Mouse (Mus musculus): ENCODE data around the gene Usp7. TPM values are rescaled to one million over a fixed set of nuclear protein-coding genes. Genes with fewer than 3 reads are reported as not detected.
A peak's percentile ranks its signal among the peaks of the same experiment; 100 is the strongest.

Usp7 gene
- polyA plus RNA-seq, 1 experiment from 2014 or later, result 45.4 TPM

DNA sequence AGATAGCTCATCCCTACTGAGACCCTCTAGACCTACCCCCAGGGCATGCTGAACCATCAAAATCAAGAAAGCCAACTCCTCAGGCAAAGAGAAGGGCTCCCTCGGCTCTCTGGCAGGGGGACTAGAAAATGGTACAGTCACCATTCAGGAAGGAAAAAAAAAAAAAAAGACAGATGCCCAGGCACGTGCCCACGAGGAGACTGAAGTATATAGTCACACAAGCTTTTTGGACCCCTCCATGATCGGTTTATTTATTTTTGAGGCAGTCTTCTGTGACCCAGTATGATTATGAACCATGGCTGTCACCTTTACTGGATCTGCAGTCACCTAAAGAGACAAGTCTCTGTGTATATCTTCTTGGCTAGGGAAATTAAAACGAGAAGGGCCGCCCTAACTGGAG is 118.8 kb downstream of the Usp7 start:
- Histone ChIP-seq H3K27ac (ENCODE audit: low read depth) (no peak overlapping the region), H3K4me3 (ENCODE audit: low read depth, low read length) (no peak overlapping the region), H3K9me3 (ENCODE audit: control insufficient read depth, low read length) (no peaks in the 10 kb centered on the region), H3K4me1 (replicated peaks; ENCODE audit: control insufficient read depth, insufficient read depth, low read length) (peaks cover 17% of the 10 kb centered on the region), H3K9ac (ENCODE audit: low read length) (no peak overlapping the region), H3K27me3 (replicated peaks; ENCODE audit: control insufficient read depth, insufficient read depth, low read length) (no peaks in the 10 kb centered on the region), H3K4me2 (ENCODE audit: low read length) (no peak overlapping the region), H3K36me3 (ENCODE audit: control insufficient read depth, insufficient read depth, low read length) (0 out of 2 replicates have a peak, but pooled peaks cover 4% of the 10 kb centered on the region)
- no peak for ATAC-seq (replicated peaks; ENCODE audit: low FRiP score, low TSS enrichment, low read depth)
- DNase-seq (ENCODE audit: low spot score), result no peak
- WGBS, result 71% methylated on average over 6 of the region's 6 CpGs

- no peak overlapping the region for H3K9ac ChIP-seq (ENCODE audit: low read length)
Observed at GRCm38 (mm10) chr16:8672811-8673210, 119.3 kb downstream of the Usp7 start.

DNA sequence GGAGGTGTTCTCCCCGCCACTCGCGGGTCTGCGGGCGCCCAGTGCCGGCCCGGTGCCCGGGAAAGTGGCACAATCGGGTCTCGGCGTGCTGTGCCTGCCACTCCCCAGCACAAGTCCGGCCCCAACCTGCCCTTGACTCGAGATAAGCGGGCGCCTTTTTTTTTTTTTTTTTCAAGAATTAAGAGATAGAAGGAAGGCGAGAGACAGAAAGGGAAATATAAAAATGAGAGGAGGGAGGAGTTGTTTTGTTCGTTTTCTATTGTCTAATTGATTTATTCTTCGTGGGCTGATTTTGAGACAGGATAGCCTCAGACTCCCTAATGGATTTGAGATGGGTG is 119.8 kb downstream of the Usp7 start:
- H3K4me1 ChIP-seq (replicated peaks; ENCODE audit: control insufficient read depth, insufficient read depth, low read length), result peaks cover 27% of the 10 kb centered on the region
- peak overlapping the region; percentile 57 for H3K4me3 ChIP-seq (ENCODE audit: low read depth, low read length)
- peak overlapping the region; percentile 61; the same call in 1 of the 2 replicates for H3K9ac ChIP-seq (ENCODE audit: low read length)
- H3K4me2 ChIP-seq (ENCODE audit: low read length), result peak overlapping the region; percentile 58
- ATAC-seq (replicated peaks; ENCODE audit: low FRiP score, low TSS enrichment, low read depth), result no peak
- 0% methylated on average over 18 of the region's 18 CpGs for WGBS
- DNase-seq (ENCODE audit: low spot score), result no peak
- H3K27me3 ChIP-seq (replicated peaks; ENCODE audit: control insufficient read depth, insufficient read depth, low read length), result no peaks in the 10 kb centered on the region
- 0 out of 2 replicates have a peak, but pooled peaks cover 4% of the 10 kb centered on the region for H3K36me3 ChIP-seq (ENCODE audit: control insufficient read depth, insufficient read depth, low read length)
- H3K27ac ChIP-seq (ENCODE audit: low read depth), result 0 out of 2 replicates have a peak overlapping the region, but pooled peaks have one; percentile 82
- no peaks in the 10 kb centered on the region for H3K9me3 ChIP-seq (ENCODE audit: control insufficient read depth, low read length)

More at GRCm38 (mm10) chr16:8672811-8673210, 119.3 kb downstream of the Usp7 start:
- H3K27ac ChIP-seq (ENCODE audit: low read depth), result no peak overlapping the region
- H3K4me1 ChIP-seq (replicated peaks; ENCODE audit: control insufficient read depth, insufficient read depth, low read length), result peaks cover 22% of the 10 kb centered on the region
- H3K9me3 ChIP-seq (ENCODE audit: control insufficient read depth, low read length), result no peaks in the 10 kb centered on the region
- H3K27me3 ChIP-seq (replicated peaks; ENCODE audit: control insufficient read depth, insufficient read depth, low read length), result no peaks in the 10 kb centered on the region
- H3K4me3 ChIP-seq (ENCODE audit: low read depth, low read length), result no peak overlapping the region
- 0 out of 2 replicates have a peak, but pooled peaks cover 4% of the 10 kb centered on the region for H3K36me3 ChIP-seq (ENCODE audit: control insufficient read depth, insufficient read depth, low read length)
- peak overlapping the region; percentile 58 for H3K4me2 ChIP-seq (ENCODE audit: low read length)
- no peak for ATAC-seq (replicated peaks; ENCODE audit: low FRiP score, low TSS enrichment, low read depth)
- no peak for DNase-seq (ENCODE audit: low spot score)

- no peaks in the 10 kb centered on the region for H3K9me3 ChIP-seq (ENCODE audit: control insufficient read depth, low read length)
- H3K4me2 ChIP-seq (ENCODE audit: low read length), result peak within 1 kb of the TSS; percentile 58
- peak within 1 kb of the TSS; percentile 82 for H3K27ac ChIP-seq (ENCODE audit: low read depth)
- ATAC-seq (replicated peaks; ENCODE audit: low FRiP score, low TSS enrichment, low read depth), result peak; percentile 90
- 0 out of 2 replicates have a peak, but pooled peaks cover 4% of the 10 kb centered on the region for H3K36me3 ChIP-seq (ENCODE audit: control insufficient read depth, insufficient read depth, low read length)
- peaks cover 28% of the 10 kb centered on the region for H3K4me1 ChIP-seq (replicated peaks; ENCODE audit: control insufficient read depth, insufficient read depth, low read length)
- peak; percentile 96 for DNase-seq (ENCODE audit: low spot score)
- peak within 1 kb of the TSS; percentile 61 for H3K9ac ChIP-seq (ENCODE audit: low read length)
- H3K4me3 ChIP-seq (ENCODE audit: low read depth, low read length), result peak within 1 kb of the TSS; percentile 57
- no peaks in the 10 kb centered on the region for H3K27me3 ChIP-seq (replicated peaks; ENCODE audit: control insufficient read depth, insufficient read depth, low read length)
- WGBS, result under 1% methylated on average over 67 of the region's 67 CpGs
Observed at GRCm38 (mm10) chr16:8671551-8672349, 120.4 kb downstream of the Usp7 start, which contains the start of gene Carhsp1. TSS of gene Carhsp1 (minus strand) at chr16:8672155.

DNA sequence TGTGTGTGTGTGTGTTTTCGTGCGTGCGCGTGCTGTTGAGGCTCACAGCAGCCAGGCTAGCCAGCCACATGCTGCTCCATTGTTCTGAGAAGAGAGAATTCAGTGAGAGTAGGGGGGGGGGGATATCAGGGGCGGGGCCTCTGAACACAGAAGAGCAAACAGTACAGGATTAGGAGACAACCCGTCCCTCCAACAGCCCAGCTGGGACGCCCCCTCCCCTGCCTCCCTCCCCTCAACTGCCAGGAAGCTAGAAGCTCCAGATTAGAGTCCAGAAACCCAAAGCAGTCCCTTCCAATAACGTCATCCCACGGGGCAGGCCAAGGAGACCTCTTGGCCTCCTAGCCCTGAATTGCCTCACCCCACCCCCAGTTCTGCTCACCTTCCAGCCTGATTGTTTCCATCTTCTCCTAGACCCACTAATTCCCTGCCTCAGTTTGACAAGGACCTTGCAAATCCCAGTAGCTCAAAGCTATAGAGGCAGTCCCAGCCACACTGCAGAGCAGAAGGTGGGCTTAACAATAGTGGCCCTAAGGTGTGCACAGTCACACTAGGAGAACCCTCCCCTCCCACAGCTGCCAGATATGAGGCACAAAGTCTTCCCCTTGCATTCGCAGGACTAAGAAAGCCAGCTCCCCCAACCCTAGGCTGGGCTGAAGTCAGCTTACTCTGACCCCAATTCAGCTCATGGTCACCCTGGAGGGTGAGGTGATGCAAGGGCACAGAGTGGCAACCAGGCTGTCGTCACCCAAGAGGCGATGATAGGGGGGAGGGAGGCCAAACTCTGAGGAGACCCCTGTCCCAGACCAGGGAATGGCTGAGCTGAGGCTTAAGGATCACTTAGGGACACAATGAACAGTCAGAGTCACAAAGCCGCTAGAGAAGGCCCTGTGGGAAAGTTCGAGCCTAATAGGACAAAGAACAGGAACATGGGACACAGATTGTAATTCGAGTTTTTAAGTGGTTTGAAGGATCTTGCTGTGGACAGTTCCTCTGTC is 121.8 kb downstream of the Usp7 start:
- DNase-seq (ENCODE audit: low spot score) (peak; percentile 67), ATAC-seq (replicated peaks; ENCODE audit: low FRiP score, low TSS enrichment, low read depth) (0 out of 2 replicates have a peak, but pooled peaks have one; percentile 1)
- Histone ChIP-seq H3K9ac (ENCODE audit: low read length) (peak overlapping the region; percentile 61), H3K27me3 (replicated peaks; ENCODE audit: control insufficient read depth, insufficient read depth, low read length) (no peaks in the 10 kb centered on the region), H3K4me1 (replicated peaks; ENCODE audit: control insufficient read depth, insufficient read depth, low read length) (peaks cover 28% of the 10 kb centered on the region), H3K36me3 (ENCODE audit: control insufficient read depth, insufficient read depth, low read length) (0 out of 2 replicates have a peak, but pooled peaks cover 4% of the 10 kb centered on the region), H3K4me3 (ENCODE audit: low read depth, low read length) (peak overlapping the region; percentile 57), H3K27ac (ENCODE audit: low read depth) (no peak overlapping the region), H3K9me3 (ENCODE audit: control insufficient read depth, low read length) (no peaks in the 10 kb centered on the region), H3K4me2 (ENCODE audit: low read length) (peak overlapping the region; percentile 58)
- 7% methylated on average over 13 of the region's 15 CpGs for WGBS

DNA sequence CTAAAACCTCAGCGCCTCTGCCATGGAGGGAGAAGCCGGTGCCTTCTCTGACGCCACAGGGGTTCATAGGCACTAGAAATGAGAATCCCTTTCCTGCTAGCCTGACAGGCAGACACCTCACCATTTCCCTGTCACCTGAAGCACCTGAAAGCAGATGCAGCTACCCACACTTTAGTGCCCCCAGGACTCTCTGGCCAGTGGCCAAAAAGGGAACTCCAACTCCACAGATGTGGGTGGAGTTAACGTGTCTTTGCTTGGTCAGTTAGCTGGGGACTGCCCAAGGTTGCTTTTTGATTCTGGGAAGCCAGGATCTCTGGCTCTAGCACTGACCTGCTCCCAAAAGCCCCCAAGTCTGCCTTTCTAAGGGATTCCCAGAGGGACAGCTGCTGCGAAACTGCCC is 122.7 kb downstream of the Usp7 start:
- no peak overlapping the region for H3K4me3 ChIP-seq (ENCODE audit: low read depth, low read length)

GRCm38 (mm10) chr16:8668386-8668785 is 123.7 kb downstream of the Usp7 start:
- H3K4me2 ChIP-seq (ENCODE audit: low read length), result no peak overlapping the region
- 75% methylated on average over 2 of the region's 2 CpGs for WGBS
- no peak for ATAC-seq (replicated peaks; ENCODE audit: low FRiP score, low TSS enrichment, low read depth)

More for the DNA sequence above, 122.7 kb downstream of the Usp7 start:
- peak overlapping the region; percentile 58 for H3K4me2 ChIP-seq (ENCODE audit: low read length)
- no peaks in the 10 kb centered on the region for H3K27me3 ChIP-seq (replicated peaks; ENCODE audit: control insufficient read depth, insufficient read depth, low read length)
- WGBS, result 61% methylated on average over 5 of the region's 5 CpGs
- 0 out of 2 replicates have a peak overlapping the region, but pooled peaks have one; percentile 61 for H3K9ac ChIP-seq (ENCODE audit: low read length)
- peaks cover 28% of the 10 kb centered on the region for H3K4me1 ChIP-seq (replicated peaks; ENCODE audit: control insufficient read depth, insufficient read depth, low read length)
- H3K27ac ChIP-seq (ENCODE audit: low read depth), result no peak overlapping the region
- H3K36me3 ChIP-seq (ENCODE audit: control insufficient read depth, insufficient read depth, low read length), result peaks cover 4% of the 10 kb centered on the region; the same call in 1 of the 2 replicates
- no peaks in the 10 kb centered on the region for H3K9me3 ChIP-seq (ENCODE audit: control insufficient read depth, low read length)
- ATAC-seq (replicated peaks; ENCODE audit: low FRiP score, low TSS enrichment, low read depth) (no peak), DNase-seq (ENCODE audit: low spot score) (no peak)

GRCm38 (mm10) chr16:8667814-8668213 is 124.3 kb downstream of the Usp7 start:
- no peaks in the 10 kb centered on the region for H3K27me3 ChIP-seq (replicated peaks; ENCODE audit: control insufficient read depth, insufficient read depth, low read length)
- H3K4me3 ChIP-seq (ENCODE audit: low read depth, low read length), result no peak overlapping the region
- peaks cover 28% of the 10 kb centered on the region for H3K4me1 ChIP-seq (replicated peaks; ENCODE audit: control insufficient read depth, insufficient read depth, low read length)
- peaks cover 15% of the 10 kb centered on the region for H3K36me3 ChIP-seq (ENCODE audit: control insufficient read depth, insufficient read depth, low read length)
- H3K9ac ChIP-seq (ENCODE audit: low read length), result no peak overlapping the region
- WGBS, result 71% methylated on average over 4 of the region's 4 CpGs
- ATAC-seq (replicated peaks; ENCODE audit: low FRiP score, low TSS enrichment, low read depth) (no peak), DNase-seq (ENCODE audit: low spot score) (no peak)
- no peak overlapping the region for H3K4me2 ChIP-seq (ENCODE audit: low read length)
- no peak overlapping the region for H3K27ac ChIP-seq (ENCODE audit: low read depth)
- H3K9me3 ChIP-seq (ENCODE audit: control insufficient read depth, low read length), result no peaks in the 10 kb centered on the region

More at GRCm38 (mm10) chr16:8668386-8668785, 123.7 kb downstream of the Usp7 start:
- Histone ChIP-seq H3K4me3 (ENCODE audit: low read depth, low read length) (no peak overlapping the region), H3K36me3 (ENCODE audit: control insufficient read depth, insufficient read depth, low read length) (peaks cover 9% of the 10 kb centered on the region), H3K4me1 (replicated peaks; ENCODE audit: control insufficient read depth, insufficient read depth, low read length) (peaks cover 28% of the 10 kb centered on the region), H3K27me3 (replicated peaks; ENCODE audit: control insufficient read depth, insufficient read depth, low read length) (no peaks in the 10 kb centered on the region), H3K9me3 (ENCODE audit: control insufficient read depth, low read length) (no peaks in the 10 kb centered on the region), H3K9ac (ENCODE audit: low read length) (no peak overlapping the region), H3K27ac (ENCODE audit: low read depth) (no peak overlapping the region)
- DNase-seq (ENCODE audit: low spot score), result no peak
